Mouse (Mus musculus) mouse embryonic stem cell (cell line): ENCODE data around the gene Traf5.

Experiments
- in situ Hi-C, 2 experiments: fragments of 300-500 bp; cut with MboI; formaldehyde crosslinking; loops; 1 replicate in 1 of 2; 3 replicates in 1 of 2; pipeline ENCODE4 v1.14.3; 2019 to 2020; ENCODE audit warnings: low sequenced_read_pairs in 2 of 2, low pct_unique_long_range_greater_than_20kb in 1 of 2, mixed read lengths in 1 of 2; ENCODE audit not compliant: unreplicated experiment in 1 of 2

Traf5 gene

GRCm38 (mm10) chr1:192091806-192092772, at the start of gene Traf5:
Gene Traf5 (minus strand): TSS chr1:192092559.
- in situ Hi-C loops, result no loop called here

- in situ Hi-C loops, result no loop called here
Measured at GRCm38 (mm10) chr1:192140313-192140712, 48.0 kb upstream of the Traf5 start.

DNA sequence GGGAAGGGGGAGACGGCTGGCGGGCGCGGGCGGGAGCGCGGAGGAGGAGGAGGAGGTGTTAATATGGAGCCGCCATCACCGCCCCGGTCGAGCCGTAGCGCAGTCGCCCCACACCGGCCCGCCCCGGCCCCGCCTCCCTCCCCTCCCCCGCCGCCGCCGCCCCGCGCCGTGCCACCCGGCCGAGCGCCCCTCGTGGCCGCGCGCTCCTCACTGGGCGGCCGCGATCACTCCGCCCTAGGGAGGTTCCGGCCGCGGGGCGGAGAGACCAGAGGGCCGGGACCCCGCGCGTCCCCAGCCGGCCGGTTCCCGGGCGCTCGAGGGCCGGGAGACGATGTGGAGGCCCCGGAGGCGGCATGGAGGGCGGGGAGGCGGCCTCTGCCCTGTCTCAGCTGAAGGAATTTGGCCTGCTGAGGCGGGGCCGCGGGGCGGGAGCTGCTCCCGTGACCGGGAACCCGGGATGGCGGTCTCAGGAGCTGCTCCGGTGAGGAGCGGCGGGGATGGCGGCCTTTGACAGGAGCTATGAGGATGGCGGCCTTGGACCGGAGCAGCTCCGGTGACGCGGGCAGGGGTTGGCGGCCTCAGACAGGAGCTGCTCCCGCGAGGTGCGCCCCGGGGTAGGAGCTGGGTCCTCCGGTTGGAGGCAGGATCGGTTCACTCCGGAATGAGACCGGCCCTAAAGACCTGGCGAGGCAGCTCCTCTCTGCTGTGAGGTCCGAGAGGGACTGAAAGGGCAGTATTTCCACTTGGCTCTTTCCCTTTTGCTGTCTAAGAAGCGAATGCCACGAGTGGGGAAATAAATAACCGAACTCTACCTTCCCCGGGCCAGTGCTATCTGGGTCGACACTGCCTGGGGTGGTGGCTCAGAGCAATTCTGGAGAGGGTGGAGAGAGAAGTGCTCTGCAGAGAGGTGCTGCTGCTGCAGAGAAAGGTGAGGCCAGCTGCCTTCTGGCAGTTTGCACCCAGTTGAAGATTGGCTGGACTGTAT, 45.9 kb upstream of the Traf5 start, which contains the start of gene Rcor3:
Gene Rcor3, minus strand, starts transcription at position 137 of the 985 bp plus-strand sequence.
- in situ Hi-C loops, result no loop called here

DNA sequence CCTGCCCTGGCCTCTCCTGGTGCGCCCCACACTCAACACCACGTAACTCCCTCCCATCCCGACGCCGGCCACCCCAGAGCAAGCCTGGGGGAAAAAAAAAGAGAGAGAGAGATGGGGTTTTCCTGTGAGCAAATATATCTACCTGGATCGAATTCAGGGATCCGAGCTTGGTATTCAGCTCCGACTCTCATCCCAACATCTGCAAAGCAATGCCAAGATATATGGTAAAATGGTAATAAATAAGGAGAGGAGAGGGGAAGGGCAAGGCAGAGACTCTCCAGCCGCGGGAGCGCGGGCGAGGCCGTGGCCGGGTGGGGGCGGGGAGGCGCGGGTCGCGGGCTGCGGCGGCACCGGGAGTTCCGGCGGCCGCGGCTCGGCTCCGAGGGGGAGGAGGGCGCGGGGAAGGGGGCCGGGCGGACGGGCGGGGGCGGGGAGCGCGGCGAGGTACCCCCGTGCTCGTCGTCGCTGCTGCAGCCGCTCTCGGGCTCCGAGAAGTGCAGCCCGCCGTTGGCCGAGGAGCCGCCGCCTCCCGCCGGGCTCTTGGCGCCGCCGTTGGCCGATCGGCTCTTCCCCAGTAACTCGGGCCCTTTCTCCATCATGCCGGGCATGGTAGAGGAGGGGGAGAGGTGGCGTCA, 45.0 kb upstream of the Traf5 start:
- in situ Hi-C loops, result no loop called here

- in situ Hi-C loops, result no loop called here
Measured at GRCm38 (mm10) chr1:192136561-192137290, 44.4 kb upstream of the Traf5 start.

GRCm38 (mm10) chr1:192130202-192130601, 37.8 kb upstream of the Traf5 start:
- in situ Hi-C loops, result no loop called here

DNA sequence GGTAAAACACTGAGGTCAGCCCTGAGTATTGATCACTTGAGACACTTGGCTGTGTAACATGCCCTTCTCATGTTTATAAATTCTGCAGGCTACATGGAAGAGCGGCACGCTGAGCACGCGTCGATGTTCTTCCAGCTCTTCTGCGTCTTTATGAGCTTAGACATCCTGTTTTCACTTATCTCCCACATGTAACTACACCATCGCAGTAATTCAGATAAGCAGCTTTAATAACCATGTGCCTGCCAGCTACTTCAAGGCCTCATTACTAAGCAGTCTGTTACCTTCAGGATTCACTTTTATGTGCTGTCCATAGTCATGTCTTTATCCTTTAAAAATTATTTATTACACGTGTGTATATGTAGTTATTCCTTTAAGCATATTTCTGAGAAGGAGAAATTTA, 36.0 kb upstream of the Traf5 start:
- in situ Hi-C loops, result no loop called here

DNA sequence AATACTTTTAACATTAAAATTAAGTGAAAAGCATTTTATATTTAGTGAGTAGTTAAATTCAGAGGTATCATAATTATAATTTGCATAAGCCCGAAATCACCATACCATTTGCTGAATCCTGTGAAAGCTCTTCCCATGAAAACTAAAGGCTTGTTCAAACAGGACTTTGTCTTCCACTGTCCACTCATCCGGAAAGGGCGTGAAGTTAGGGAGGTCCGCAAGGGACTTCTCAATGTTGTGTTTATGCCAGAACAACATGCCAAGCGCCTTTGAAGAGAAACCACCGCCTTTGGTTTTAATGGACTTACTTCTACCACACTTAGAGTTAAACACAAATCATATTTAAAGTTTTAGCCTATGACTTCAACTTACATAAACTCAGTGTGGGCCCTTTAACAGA, 33.4 kb upstream of the Traf5 start:
- in situ Hi-C loops, result no loop called here

DNA sequence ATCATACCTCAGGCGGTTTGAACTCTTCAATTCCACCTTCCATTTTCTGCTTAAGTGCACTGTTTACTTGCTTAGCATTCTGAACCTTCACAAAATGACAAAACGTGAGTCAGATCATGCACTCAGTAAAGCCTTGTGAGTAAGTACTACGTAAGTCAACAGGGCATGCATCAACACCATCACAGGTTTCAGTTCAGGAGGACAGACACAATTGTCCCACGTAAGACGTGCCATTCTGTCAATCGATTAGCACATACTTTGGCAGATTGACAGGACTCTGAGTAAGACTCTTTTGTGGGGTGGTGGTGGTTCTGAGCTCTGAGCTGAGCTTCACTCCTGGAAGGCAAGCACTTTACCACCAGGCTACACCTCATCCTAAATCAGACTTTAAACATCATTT, 23.9 kb upstream of the Traf5 start:
- in situ Hi-C loops, result no loop called here

GRCm38 (mm10) chr1:192115378-192115777, 23.0 kb upstream of the Traf5 start:
- in situ Hi-C loops, result no loop called here

- in situ Hi-C loops, result no loop called here
Measured at GRCm38 (mm10) chr1:192109169-192109568, 16.8 kb upstream of the Traf5 start.

DNA sequence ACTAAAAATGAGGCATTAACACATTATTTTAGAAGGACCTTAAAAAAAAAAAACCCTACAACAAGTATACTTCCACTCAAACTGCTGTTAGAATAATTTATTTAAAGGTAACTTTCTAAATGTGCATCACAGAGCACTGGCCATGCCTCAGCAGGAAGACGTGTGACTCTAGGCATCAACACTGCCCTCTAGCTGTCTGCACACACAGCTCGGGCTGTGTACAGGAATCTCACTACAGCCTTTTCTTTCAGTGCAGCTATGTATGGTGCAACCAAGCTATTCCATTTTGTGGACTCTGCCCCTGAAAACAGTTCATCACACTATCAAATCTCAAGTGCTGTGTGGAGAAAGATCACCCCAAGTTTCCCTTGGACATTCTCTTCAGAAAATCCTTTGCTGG, 15.0 kb upstream of the Traf5 start:
- in situ Hi-C loops, result no loop called here

GRCm38 (mm10) chr1:192105902-192106389, 13.6 kb upstream of the Traf5 start:
- in situ Hi-C loops, result no loop called here

DNA sequence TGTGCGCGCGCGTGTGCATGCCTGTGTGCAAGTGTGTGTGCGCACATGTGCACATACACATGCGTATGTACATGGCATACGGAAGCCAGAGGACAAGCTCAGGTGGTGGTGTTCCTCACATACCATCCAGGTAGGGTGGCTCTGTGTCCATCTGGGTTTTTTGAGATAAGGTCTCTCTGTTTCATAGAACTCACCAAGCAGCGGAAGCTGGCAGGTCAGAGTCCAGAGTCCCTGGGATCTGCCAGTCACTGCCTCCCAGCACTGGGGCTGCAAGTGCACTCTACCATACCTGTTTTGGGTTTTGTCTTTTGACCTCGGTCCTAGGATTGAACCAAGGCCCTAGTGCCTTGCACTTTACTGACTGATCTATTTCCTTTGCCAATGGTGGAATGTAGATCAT, 11.7 kb upstream of the Traf5 start:
- in situ Hi-C loops, result no loop called here

DNA sequence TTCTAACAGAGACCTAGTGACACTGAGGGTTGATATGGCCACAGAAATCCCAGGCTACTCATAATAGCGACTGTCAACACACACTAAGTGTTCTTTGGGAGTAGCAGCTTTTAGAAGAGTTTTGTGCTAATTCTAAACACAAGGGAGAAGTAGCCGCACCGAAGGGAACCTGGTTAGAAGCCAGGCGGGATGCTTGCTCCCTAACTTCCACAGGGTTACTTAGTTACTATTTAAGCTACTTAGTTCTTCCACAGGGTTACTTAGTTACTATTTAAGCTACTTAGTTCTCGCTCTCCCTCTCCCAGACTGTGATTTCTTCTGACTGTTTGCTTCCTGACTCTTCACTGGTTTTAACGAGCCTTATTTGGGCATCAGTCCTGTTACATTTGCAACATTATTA, 10.8 kb upstream of the Traf5 start:
- in situ Hi-C loops, result no loop called here

GRCm38 (mm10) chr1:192101359-192101758, 9.0 kb upstream of the Traf5 start:
- in situ Hi-C loops, result no loop called here

GRCm38 (mm10) chr1:192100742-192101141, 8.4 kb upstream of the Traf5 start:
- in situ Hi-C loops, result no loop called here

DNA sequence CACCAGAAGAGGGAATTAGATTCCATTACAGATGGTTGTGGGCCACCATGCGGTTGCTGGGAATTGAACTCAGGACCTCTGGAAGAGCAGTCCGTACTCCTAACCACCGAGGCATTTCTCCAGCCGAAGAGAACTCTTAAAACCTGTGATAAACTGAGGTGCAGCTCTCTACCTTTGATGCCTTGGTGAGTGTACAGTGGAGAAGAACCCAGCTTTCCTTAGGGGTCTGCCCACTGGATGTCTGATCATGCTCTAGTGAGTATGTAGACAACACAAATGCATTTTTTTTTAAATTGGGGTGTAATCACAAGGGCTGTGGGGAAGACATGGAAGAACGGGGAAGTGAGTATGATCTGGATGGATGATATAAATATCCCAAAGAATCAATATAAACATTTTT, 3.3 kb upstream of the Traf5 start:
- in situ Hi-C loops, result loop anchor here in 1 of 2 experiments (5.0 kb wide), 1 partner anchor 258 kb away; no protein-coding TSS in a partner anchor
